Mouse (Mus musculus): ENCODE measurements around the gene Arpc4. TPM values are rescaled to one million over a fixed set of nuclear protein-coding genes. Genes with fewer than 3 reads are reported as not detected.

The Arpc4 gene
- polyA plus RNA-seq, 1 experiment from 2014 or later = 409 TPM

GRCm38 (mm10) chr6:113423000-113423399, 45.1 kb downstream of the Arpc4 start:
- Histone ChIP-seq H3K4me1 (replicated peaks; ENCODE audit: control insufficient read depth, insufficient read depth, low read length) (0 out of 2 replicates have a peak, but pooled peaks cover 3% of the 10 kb centered on the region), H3K27me3 (replicated peaks; ENCODE audit: control insufficient read depth, insufficient read depth, low read length) (no peaks in the 10 kb centered on the region), H3K4me3 (ENCODE audit: low read depth, low read length) (no peak overlapping the region), H3K36me3 (ENCODE audit: control insufficient read depth, insufficient read depth) (peaks cover 11% of the 10 kb centered on the region; the same call in 1 of the 2 replicates), H3K9me3 (ENCODE audit: control insufficient read depth) (no peaks in the 10 kb centered on the region), H3K27ac (ENCODE audit: low read depth, low read length) (no peak overlapping the region), H3K9ac (ENCODE audit: low read depth, low read length) (no peak overlapping the region), H3K4me2 (replicated peaks; ENCODE audit: low read depth) (no peak overlapping the region)
- no peak for TF ChIP-seq CTCF (IDR thresholded peaks at IDR 0.05; ENCODE audit: low read depth)
- 65% methylated on average over 4 of the region's 4 CpGs for WGBS
- ATAC-seq = no peak

- WGBS = 73% methylated on average over 7 of the region's 7 CpGs
- peak; percentile 9; the same call in 1 of the 2 replicates for ATAC-seq
- H3K9ac ChIP-seq (ENCODE audit: low read depth, low read length) = no peak overlapping the region
- TF ChIP-seq CTCF (IDR thresholded peaks at IDR 0.05; ENCODE audit: low read depth) = no peak
- H3K4me3 ChIP-seq (ENCODE audit: low read depth, low read length) = no peak overlapping the region
- no peak overlapping the region for H3K27ac ChIP-seq (ENCODE audit: low read depth, low read length)
- H3K9me3 ChIP-seq (ENCODE audit: control insufficient read depth) = no peaks in the 10 kb centered on the region
- H3K36me3 ChIP-seq (ENCODE audit: control insufficient read depth, insufficient read depth) = peaks cover 16% of the 10 kb centered on the region; the same call in 1 of the 2 replicates
- H3K4me2 ChIP-seq (replicated peaks; ENCODE audit: low read depth) = no peak overlapping the region
- H3K4me1 ChIP-seq (replicated peaks; ENCODE audit: control insufficient read depth, insufficient read depth, low read length) = no peaks in the 10 kb centered on the region
- no peaks in the 10 kb centered on the region for H3K27me3 ChIP-seq (replicated peaks; ENCODE audit: control insufficient read depth, insufficient read depth, low read length)
Observed at GRCm38 (mm10) chr6:113424187-113424586, 46.3 kb downstream of the Arpc4 start.

GRCm38 (mm10) chr6:113426696-113427095, 48.8 kb downstream of the Arpc4 start:
- H3K4me2 ChIP-seq (replicated peaks; ENCODE audit: low read depth) = no peak overlapping the region
- no peak for ATAC-seq
- H3K36me3 ChIP-seq (ENCODE audit: control insufficient read depth, insufficient read depth) = peaks cover 16% of the 10 kb centered on the region; the same call in 1 of the 2 replicates
- H3K27me3 ChIP-seq (replicated peaks; ENCODE audit: control insufficient read depth, insufficient read depth, low read length) = no peaks in the 10 kb centered on the region
- H3K4me1 ChIP-seq (replicated peaks; ENCODE audit: control insufficient read depth, insufficient read depth, low read length) = no peaks in the 10 kb centered on the region
- WGBS = 90% methylated on average over 4 of the region's 4 CpGs
- no peak overlapping the region for H3K27ac ChIP-seq (ENCODE audit: low read depth, low read length)
- no peaks in the 10 kb centered on the region for H3K9me3 ChIP-seq (ENCODE audit: control insufficient read depth)
- no peak overlapping the region for H3K9ac ChIP-seq (ENCODE audit: low read depth, low read length)
- TF ChIP-seq CTCF (IDR thresholded peaks at IDR 0.05; ENCODE audit: low read depth) = no peak
- no peak overlapping the region for H3K4me3 ChIP-seq (ENCODE audit: low read depth, low read length)

GRCm38 (mm10) chr6:113427397-113427796, 49.5 kb downstream of the Arpc4 start:
- peaks cover 16% of the 10 kb centered on the region; the same call in 1 of the 2 replicates for H3K36me3 ChIP-seq (ENCODE audit: control insufficient read depth, insufficient read depth)
- H3K9me3 ChIP-seq (ENCODE audit: control insufficient read depth) = no peaks in the 10 kb centered on the region
- ATAC-seq = no peak
- TF ChIP-seq CTCF (IDR thresholded peaks at IDR 0.05; ENCODE audit: low read depth) = peak; percentile 88
- H3K4me1 ChIP-seq (replicated peaks; ENCODE audit: control insufficient read depth, insufficient read depth, low read length) = no peaks in the 10 kb centered on the region
- 69% methylated on average over 3 of the region's 3 CpGs for WGBS
- H3K4me3 ChIP-seq (ENCODE audit: low read depth, low read length) = no peak overlapping the region
- H3K27me3 ChIP-seq (replicated peaks; ENCODE audit: control insufficient read depth, insufficient read depth, low read length) = no peaks in the 10 kb centered on the region
- no peak overlapping the region for H3K4me2 ChIP-seq (replicated peaks; ENCODE audit: low read depth)
- no peak overlapping the region for H3K27ac ChIP-seq (ENCODE audit: low read depth, low read length)
- H3K9ac ChIP-seq (ENCODE audit: low read depth, low read length) = no peak overlapping the region

- no peak for TF ChIP-seq CTCF (IDR thresholded peaks at IDR 0.05; ENCODE audit: low read depth)
- no peak overlapping the region for H3K4me2 ChIP-seq (replicated peaks; ENCODE audit: low read depth)
- H3K4me1 ChIP-seq (replicated peaks; ENCODE audit: control insufficient read depth, insufficient read depth, low read length) = no peaks in the 10 kb centered on the region
- H3K9ac ChIP-seq (ENCODE audit: low read depth, low read length) = no peak overlapping the region
- no peaks in the 10 kb centered on the region for H3K27me3 ChIP-seq (replicated peaks; ENCODE audit: control insufficient read depth, insufficient read depth, low read length)
- no peaks in the 10 kb centered on the region for H3K9me3 ChIP-seq (ENCODE audit: control insufficient read depth)
- no peak overlapping the region for H3K4me3 ChIP-seq (ENCODE audit: low read depth, low read length)
- no peak overlapping the region for H3K27ac ChIP-seq (ENCODE audit: low read depth, low read length)
- H3K36me3 ChIP-seq (ENCODE audit: control insufficient read depth, insufficient read depth) = peaks cover 16% of the 10 kb centered on the region; the same call in 1 of the 2 replicates
- no peak for ATAC-seq
- 83% methylated on average over 16 of the region's 16 CpGs for WGBS
Observed at GRCm38 (mm10) chr6:113428006-113428405, 50.1 kb downstream of the Arpc4 start.

GRCm38 (mm10) chr6:113429965-113430364, 52.0 kb downstream of the Arpc4 start:
- ATAC-seq = no peak
- Histone ChIP-seq H3K36me3 (ENCODE audit: control insufficient read depth, insufficient read depth) (peaks cover 16% of the 10 kb centered on the region; the same call in 1 of the 2 replicates), H3K4me1 (replicated peaks; ENCODE audit: control insufficient read depth, insufficient read depth, low read length) (no peaks in the 10 kb centered on the region; the same call in 1 of the 2 replicates), H3K27ac (ENCODE audit: low read depth, low read length) (no peak overlapping the region), H3K27me3 (replicated peaks; ENCODE audit: control insufficient read depth, insufficient read depth, low read length) (no peaks in the 10 kb centered on the region), H3K4me2 (replicated peaks; ENCODE audit: low read depth) (no peak overlapping the region), H3K9me3 (ENCODE audit: control insufficient read depth) (no peaks in the 10 kb centered on the region), H3K9ac (ENCODE audit: low read depth, low read length) (no peak overlapping the region), H3K4me3 (ENCODE audit: low read depth, low read length) (no peak overlapping the region)
- no peak for TF ChIP-seq CTCF (IDR thresholded peaks at IDR 0.05; ENCODE audit: low read depth)
- 69% methylated on average over 3 of the region's 3 CpGs for WGBS

All from intestine, postnatal 0 days (tissue).